Mouse (Mus musculus) forebrain, postnatal 0 days (tissue): ENCODE data around the gene Mul1. TPM values are rescaled to one million over a fixed set of nuclear protein-coding genes. Genes with fewer than 3 reads are reported as not detected.

ENCODE experiments used
- ATAC-seq: fragments of 200-750 bp; cut with Nextera tagmentation; 2 replicates; pipeline ENCODE4 v1.8.0; 2017; ENCODE audit warnings: mild to moderate bottlenecking, moderate library complexity
- DNase-seq: peaks from one replicate; pipeline ENCODE4 v3.0.0-alpha.2; 2015
- H3K27ac ChIP-seq: fragments of 300-500 bp; sonication (generic); 2 replicates; pipeline ENCODE4 v1.5.1; 2014; ENCODE audit warnings: low read depth, mild to moderate bottlenecking, antibody characterized with exemption, low read length, moderate library complexity, mixed read lengths
- H3K27me3 ChIP-seq: fragments of 300-500 bp; sonication (generic); 2 replicates; pipeline ENCODE4 v1.6.1; 2014; ENCODE audit warnings: mild to moderate bottlenecking, low read length, mixed read lengths; ENCODE audit not compliant: insufficient read depth
- H3K36me3 ChIP-seq: fragments of 300-500 bp; sonication (generic); 2 replicates; pipeline ENCODE4 v1.6.1; 2014; ENCODE audit warnings: mild to moderate bottlenecking, moderate library complexity; ENCODE audit not compliant: insufficient read depth
- H3K4me1 ChIP-seq: fragments of 300-500 bp; sonication (generic); 2 replicates; pipeline ENCODE4 v1.6.1; 2014; ENCODE audit warnings: antibody characterized with exemption; ENCODE audit not compliant: insufficient read depth
- H3K4me2 ChIP-seq: fragments of 300-500 bp; sonication (generic); 2 replicates; pipeline ENCODE4 v1.6.1; 2014; ENCODE audit warnings: low read depth, mild to moderate bottlenecking, moderate library complexity
- H3K4me3 ChIP-seq: fragments of 300-500 bp; sonication (generic); 2 replicates; pipeline ENCODE4 v1.5.1; 2014; ENCODE audit warnings: low read depth, low read length, mixed read lengths
- H3K9ac ChIP-seq: fragments of 300-500 bp; sonication (generic); 2 replicates; pipeline ENCODE4 v1.6.1; 2014; ENCODE audit warnings: mild to moderate bottlenecking
- H3K9me3 ChIP-seq: fragments of 300-500 bp; sonication (generic); 2 replicates; pipeline ENCODE4 v1.6.1; 2016; ENCODE audit warnings: low read length
- CTCF ChIP-seq: sonication (generic); IDR thresholded peaks from 2 replicates; pipeline ENCODE4 v1.5.1; 2016; ENCODE audit warnings: antibody characterized with exemption, control low read depth, low read depth
- WGBS: fragments of 180-500 bp; shearing (Covaris S2); extraction: QIAGEN DNeasy Blood & Tissue Kit; methylation state at CpG from one replicate; pipeline ENCODE4 v1.1.7; 2014; 5-methylcytosine and 5-hydroxymethylcytosine counted together
- polyA plus RNA-seq: library from polyadenylated mRNA; unstranded; fragments of >200 nt; fragmentation: Nextera tagmentation; extraction: Ambion mirVana; gene quantifications from 2 replicates; pipeline ENCODE4 v1.2.1, GENCODE M21; 2015
- total RNA-seq: library from RNA; depleted of rRNA; stranded (reverse); fragments of >200 nt; gene quantifications from 2 replicates; pipeline ENCODE4 v1.2.3, GENCODE M21; 2014; rRNA removed

Mul1 gene
- total and polyA plus RNA-seq, 2 experiments from 2014 or later: 19.4 to 32.4 TPM

DNA sequence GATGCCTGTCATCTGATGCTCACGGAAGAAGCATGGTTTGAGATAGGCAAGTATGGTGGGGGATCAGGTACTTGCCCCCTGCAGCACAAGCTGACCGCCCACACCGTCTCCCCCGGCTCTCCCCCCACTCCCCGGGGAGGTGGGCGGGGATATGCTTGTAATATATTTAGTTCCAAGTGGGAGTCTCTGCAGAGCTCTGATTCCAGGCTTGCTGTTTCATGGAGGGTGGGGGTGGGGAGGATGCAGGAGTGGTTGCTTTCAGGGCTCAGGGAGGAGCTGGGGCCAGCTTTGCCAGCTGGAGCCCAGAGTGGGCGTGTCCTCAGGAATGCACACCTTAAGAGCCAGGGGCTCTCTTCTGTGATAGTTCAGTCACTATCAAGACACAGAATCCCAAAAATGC lies 34.6 kb downstream of the Mul1 start:
- WGBS: 17% methylated on average over 7 of the region's 7 CpGs
- DNase-seq: no peak

DNA sequence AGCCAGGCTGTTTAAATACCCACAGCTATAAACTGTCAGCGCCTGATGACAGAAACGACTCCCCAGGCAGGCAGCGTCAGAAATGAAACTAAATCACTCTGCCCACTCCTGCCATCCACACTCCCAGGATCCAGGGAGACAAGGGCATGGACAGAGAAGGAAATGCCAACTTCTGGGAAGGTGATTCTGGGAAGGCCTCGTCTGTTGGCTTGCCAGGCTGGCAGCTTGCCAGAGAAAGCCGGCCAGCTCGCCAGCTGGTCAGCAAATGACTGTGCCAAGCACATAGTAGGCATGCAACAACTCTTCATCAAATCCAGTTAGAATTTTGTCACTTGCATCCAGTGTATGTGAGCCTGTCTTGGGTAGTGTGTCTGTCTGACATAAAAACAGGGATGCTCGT lies 36.8 kb downstream of the Mul1 start:
- no peak for ATAC-seq
- no peaks in the 10 kb centered on the region for H3K9me3 ChIP-seq
- WGBS: 43% methylated on average over 7 of the region's 7 CpGs
- no peaks in the 10 kb centered on the region for H3K27me3 ChIP-seq
- no peak overlapping the region for H3K9ac ChIP-seq
- H3K27ac ChIP-seq: no peak overlapping the region
- no peaks in the 10 kb centered on the region for H3K36me3 ChIP-seq
- H3K4me1 ChIP-seq: 0 out of 2 replicates have a peak, but pooled peaks cover 4% of the 10 kb centered on the region
- DNase-seq: no peak
- TF ChIP-seq CTCF: no peak
- no peak overlapping the region for H3K4me3 ChIP-seq
- no peak overlapping the region for H3K4me2 ChIP-seq

More for the DNA sequence above, 34.6 kb downstream of the Mul1 start:
- Histone ChIP-seq H3K4me1 (peaks cover 10% of the 10 kb centered on the region; the same call in 1 of the 2 replicates), H3K27ac (no peak overlapping the region), H3K9me3 (no peaks in the 10 kb centered on the region), H3K36me3 (no peaks in the 10 kb centered on the region), H3K27me3 (no peaks in the 10 kb centered on the region), H3K4me2 (no peak overlapping the region), H3K9ac (no peak overlapping the region), H3K4me3 (no peak overlapping the region)
- ATAC-seq: no peak
- no peak for TF ChIP-seq CTCF

DNA sequence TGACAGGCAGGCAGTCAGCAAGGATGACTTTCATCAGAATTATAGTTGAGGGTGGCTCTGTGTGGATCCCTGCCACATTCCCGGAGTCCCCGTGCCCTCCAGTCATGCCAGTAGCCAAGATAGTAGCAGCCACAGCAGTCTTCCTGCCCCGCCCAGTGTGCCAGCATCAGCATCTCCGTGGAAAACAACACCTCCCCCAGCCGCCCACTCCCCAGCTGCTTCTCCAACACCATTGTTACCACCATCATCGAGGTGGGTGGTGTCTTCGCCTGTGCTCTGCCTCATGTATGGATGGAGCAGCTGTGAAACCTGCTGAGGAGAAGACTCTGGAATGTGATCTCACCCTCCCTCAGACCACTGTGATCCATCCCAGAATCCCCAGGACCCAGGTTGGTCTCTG lies 45.1 kb downstream of the Mul1 start:
- H3K4me3 ChIP-seq: no peak overlapping the region
- H3K27me3 ChIP-seq: no peaks in the 10 kb centered on the region
- H3K9ac ChIP-seq: no peak overlapping the region
- no peaks in the 10 kb centered on the region for H3K9me3 ChIP-seq
- no peak overlapping the region for H3K4me2 ChIP-seq
- ATAC-seq (no peak), DNase-seq (no peak)
- 77% methylated on average over 7 of the region's 7 CpGs for WGBS
- TF ChIP-seq CTCF: no peak
- no peaks in the 10 kb centered on the region for H3K4me1 ChIP-seq
- H3K36me3 ChIP-seq: no peaks in the 10 kb centered on the region
- H3K27ac ChIP-seq: no peak overlapping the region

DNA sequence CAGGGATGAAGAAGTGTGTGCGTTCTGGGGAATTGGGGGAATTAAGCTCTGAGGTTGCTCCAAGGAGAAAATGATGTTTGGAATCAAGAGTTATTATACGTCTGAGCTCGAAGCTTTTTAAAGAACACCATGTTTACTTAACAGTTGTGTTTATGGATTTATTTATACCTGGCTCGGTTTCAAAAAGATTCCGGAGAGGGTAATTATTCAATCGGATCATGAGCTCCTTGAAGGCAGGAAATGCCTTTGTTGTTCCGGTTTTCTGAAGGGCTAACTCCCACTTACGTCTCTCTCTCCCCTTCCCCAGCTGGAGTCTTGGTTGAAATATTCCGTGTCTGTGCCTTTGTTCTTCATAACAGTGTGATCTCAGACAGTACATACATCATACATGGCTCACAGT lies 46.5 kb downstream of the Mul1 start:
- Histone ChIP-seq H3K4me3 (no peak overlapping the region), H3K36me3 (no peaks in the 10 kb centered on the region), H3K4me1 (no peaks in the 10 kb centered on the region), H3K27me3 (no peaks in the 10 kb centered on the region), H3K4me2 (no peak overlapping the region), H3K27ac (no peak overlapping the region), H3K9ac (no peak overlapping the region), H3K9me3 (no peaks in the 10 kb centered on the region)
- no peak for TF ChIP-seq CTCF
- ATAC-seq (no peak), DNase-seq (no peak)
- 47% methylated on average over 9 of the region's 9 CpGs for WGBS

DNA sequence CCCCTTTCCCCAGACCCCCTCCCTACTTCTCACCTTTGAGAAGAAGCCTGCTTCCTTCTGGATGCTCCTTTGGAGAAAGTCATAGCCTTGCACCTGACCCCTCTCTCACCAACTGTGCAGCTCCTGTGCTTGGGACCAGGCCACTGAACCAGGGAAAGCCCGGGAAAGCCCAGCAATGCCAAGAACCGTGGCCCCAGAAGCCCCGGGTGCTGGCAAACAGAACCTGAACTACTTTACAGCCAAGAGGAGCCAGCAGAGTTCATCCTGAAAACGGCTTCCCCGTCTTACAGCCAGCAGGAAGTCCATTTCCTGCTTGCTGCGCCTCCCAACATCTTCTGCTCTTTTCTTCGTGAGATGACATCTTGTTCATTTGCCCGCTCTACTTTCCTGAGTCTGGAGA lies 48.2 kb downstream of the Mul1 start:
- Histone ChIP-seq H3K27me3 (no peaks in the 10 kb centered on the region), H3K27ac (no peak overlapping the region), H3K9me3 (no peaks in the 10 kb centered on the region), H3K4me3 (no peak overlapping the region), H3K4me2 (no peak overlapping the region), H3K4me1 (no peaks in the 10 kb centered on the region), H3K36me3 (no peaks in the 10 kb centered on the region), H3K9ac (no peak overlapping the region)
- ATAC-seq: no peak
- DNase-seq: no peak
- WGBS: 71% methylated on average over 8 of the region's 8 CpGs
- TF ChIP-seq CTCF: no peak

DNA sequence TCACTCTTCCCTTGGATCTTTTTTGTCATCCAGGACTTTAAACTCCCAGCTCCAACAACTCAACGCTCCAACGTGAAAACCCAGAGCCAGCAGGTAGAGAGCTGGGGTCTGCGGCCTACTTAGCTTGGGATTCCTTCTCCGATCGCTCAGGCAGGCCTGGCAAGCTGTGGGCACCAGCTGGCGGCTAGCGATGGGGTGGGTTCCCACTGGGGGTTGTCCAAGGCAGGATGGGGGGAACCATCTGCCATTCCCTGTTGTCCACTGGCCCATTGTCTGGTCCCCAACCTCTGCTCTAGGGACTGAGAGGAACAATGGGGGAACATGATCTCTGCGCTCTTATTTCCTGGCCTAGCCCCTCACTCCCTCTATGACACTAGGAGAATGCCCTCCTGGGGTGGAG lies 53.8 kb downstream of the Mul1 start:
- 0 out of 2 replicates have a peak, but pooled peaks cover 5% of the 10 kb centered on the region for H3K4me1 ChIP-seq
- no peak overlapping the region for H3K9ac ChIP-seq
- H3K4me3 ChIP-seq: no peak overlapping the region
- no peaks in the 10 kb centered on the region for H3K9me3 ChIP-seq
- TF ChIP-seq CTCF: no peak
- H3K27ac ChIP-seq: no peak overlapping the region
- H3K27me3 ChIP-seq: no peaks in the 10 kb centered on the region
- H3K4me2 ChIP-seq: no peak overlapping the region
- H3K36me3 ChIP-seq: no peaks in the 10 kb centered on the region
- no peak for DNase-seq
- ATAC-seq: no peak
- WGBS: 35% methylated on average over 8 of the region's 8 CpGs

DNA sequence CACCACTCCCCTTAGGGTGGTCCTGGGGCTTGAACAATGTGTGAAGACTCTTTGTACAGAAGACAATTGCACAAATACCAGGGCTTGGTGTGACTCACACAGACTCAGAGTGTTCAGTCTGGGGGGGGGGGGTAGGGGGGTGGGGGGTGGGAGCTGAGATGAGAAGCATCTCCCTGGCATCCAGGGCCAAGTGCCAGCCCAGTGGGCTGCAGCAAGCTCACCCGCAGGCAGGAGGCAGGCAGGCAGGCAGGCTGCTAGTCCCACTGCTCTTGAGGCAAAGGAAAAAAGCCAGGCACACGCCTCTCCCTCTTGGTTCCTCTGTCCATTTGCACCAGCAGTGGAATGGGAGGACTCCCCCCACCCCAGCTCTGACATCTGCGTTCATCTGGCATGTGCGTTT lies 56.6 kb downstream of the Mul1 start:
- Histone ChIP-seq H3K4me1 (peaks cover 25% of the 10 kb centered on the region), H3K4me3 (no peak overlapping the region), H3K4me2 (no peak overlapping the region), H3K9me3 (no peaks in the 10 kb centered on the region), H3K9ac (no peak overlapping the region), H3K27ac (no peak overlapping the region), H3K27me3 (no peaks in the 10 kb centered on the region), H3K36me3 (no peaks in the 10 kb centered on the region)
- WGBS: 62% methylated on average over 4 of the region's 4 CpGs
- DNase-seq (no peak), ATAC-seq (no peak)
- TF ChIP-seq CTCF: no peak

Other genes starting within 250 kb of the Mul1 start
- 186 and 209 TPM in 2 replicates for gene Hp1bp3, start 218.4 kb upstream of the Mul1 start, total RNA-seq
- gene Hp1bp3, start 218.4 kb upstream of the Mul1 start, polyA plus RNA-seq: 209 and 217 TPM in 2 replicates
- 17.8 and 18.2 TPM in 2 replicates for gene Sh2d5, start 184.3 kb upstream of the Mul1 start, total RNA-seq
- gene Sh2d5, start 184.3 kb upstream of the Mul1 start, polyA plus RNA-seq: 10.8 and 13.8 TPM in 2 replicates
- 2.3 and 4.0 TPM in 2 replicates for gene Kif17, start 184.2 kb upstream of the Mul1 start, total RNA-seq
- 2.6 and 4.2 TPM in 2 replicates for gene Kif17, start 184.2 kb upstream of the Mul1 start, polyA plus RNA-seq
- gene Ddost, start 129.9 kb upstream of the Mul1 start, total RNA-seq: 160 and 184 TPM in 2 replicates
- 181 and 212 TPM in 2 replicates for gene Ddost, start 129.9 kb upstream of the Mul1 start, polyA plus RNA-seq
- gene Pink1, start 108.4 kb upstream of the Mul1 start, total RNA-seq: 224 and 230 TPM in 2 replicates
- 152 TPM in 2 replicates for gene Pink1, start 108.4 kb upstream of the Mul1 start, polyA plus RNA-seq
- gene Cda, start 66.7 kb upstream of the Mul1 start, total RNA-seq: 3.6 TPM in 2 replicates
- gene Cda, start 66.7 kb upstream of the Mul1 start, polyA plus RNA-seq: 3.2 and 4.9 TPM in 2 replicates
- 11.9 and 14.7 TPM in 2 replicates for gene Fam43b, start 38.1 kb upstream of the Mul1 start, total RNA-seq
- gene Fam43b, start 38.1 kb upstream of the Mul1 start, polyA plus RNA-seq: 18.9 and 22.6 TPM in 2 replicates
- gene Camk2n1, start 19.6 kb downstream of the Mul1 start, total RNA-seq: 45.9 and 48.3 TPM in 2 replicates
- gene Camk2n1, start 19.6 kb downstream of the Mul1 start, polyA plus RNA-seq: 17.1 and 21.4 TPM in 2 replicates
- gene Vwa5b1, start 201.2 kb downstream of the Mul1 start, total RNA-seq: 4.0 and 9.2 TPM in 2 replicates
- gene Vwa5b1, start 201.2 kb downstream of the Mul1 start, polyA plus RNA-seq: 0.65 and 1.5 TPM in 2 replicates